Mouse (Mus musculus) limb, embryonic 14.5 days (tissue): ENCODE measurements at regions not wholly inside any gene's neighbourhood (a gene's known extent, or its start where the extent isn't known, plus 50 kb on each side); places are given as distances from the start of the nearest gene placed in this dataset.

Experiments
- ATAC-seq: fragments of 200-750 bp; cut with Nextera tagmentation; 2 replicates; pipeline ENCODE4 v1.8.0; 2017; ENCODE audit warnings: low read depth, moderate number of reproducible peaks, moderate TSS enrichment; ENCODE audit not compliant: low FRiP score
- DNase-seq: peaks from one replicate; pipeline ENCODE4 v3.0.0-alpha.2; 2015; ENCODE audit warnings: low spot score
- H3K27ac ChIP-seq: fragments of 300-500 bp; sonication (generic); replicated peaks from 2 replicates; pipeline ENCODE4 v1.5.1; 2014; ENCODE audit warnings: low read depth, mild to moderate bottlenecking, low read length, moderate library complexity, mixed read lengths
- H3K27me3 ChIP-seq: fragments of 300-500 bp; sonication (generic); 2 replicates; pipeline ENCODE4 v1.6.1; 2014; ENCODE audit warnings: low read length, mixed read lengths; ENCODE audit not compliant: control insufficient read depth, insufficient read depth
- H3K36me3 ChIP-seq: fragments of 300-500 bp; sonication (generic); 2 replicates; pipeline ENCODE4 v1.6.1; 2014; ENCODE audit warnings: mild to moderate bottlenecking, low read length, moderate library complexity, mixed read lengths; ENCODE audit not compliant: control insufficient read depth, insufficient read depth
- H3K4me1 ChIP-seq: fragments of 300-500 bp; sonication (generic); 2 replicates; pipeline ENCODE4 v1.6.1; 2014; ENCODE audit warnings: antibody characterized with exemption, low read length, mixed read lengths; ENCODE audit not compliant: control insufficient read depth, insufficient read depth
- H3K4me2 ChIP-seq: fragments of 300-500 bp; sonication (generic); replicated peaks from 2 replicates; pipeline ENCODE4 v1.6.1; 2014; ENCODE audit warnings: low read depth, mild to moderate bottlenecking, low read length, moderate library complexity; ENCODE audit not compliant: severe bottlenecking
- H3K4me3 ChIP-seq: fragments of 300-500 bp; sonication (generic); replicated peaks from 2 replicates; pipeline ENCODE4 v1.5.1; 2014; ENCODE audit warnings: low read length
- H3K9ac ChIP-seq: fragments of 300-500 bp; sonication (generic); 2 replicates; pipeline ENCODE4 v1.6.1; 2014; ENCODE audit warnings: mild to moderate bottlenecking, low read depth, low read length, moderate library complexity; ENCODE audit not compliant: severe bottlenecking
- H3K9me3 ChIP-seq: fragments of 300-500 bp; sonication (generic); 2 replicates; pipeline ENCODE4 v1.6.1; 2016; ENCODE audit warnings: low read length; ENCODE audit not compliant: control insufficient read depth
- POLR2A ChIP-seq: fragments of 200-500 bp; IDR thresholded peaks from 2 replicates; pipeline ENCODE4 v1.8.0; 2012; ENCODE audit warnings: inconsistent platforms, mild to moderate bottlenecking, moderate library complexity, borderline replicate concordance; ENCODE audit not compliant: insufficient read depth, insufficient read length; ENCODE audit errors: extremely low read depth
- WGBS: fragments of 180-500 bp; shearing (Covaris S2); extraction: QIAGEN DNeasy Blood & Tissue Kit; methylation state at CpG from one replicate; pipeline ENCODE4 v1.1.7; 2014; 5-methylcytosine and 5-hydroxymethylcytosine counted together

- TF ChIP-seq POLR2A: no peak
Observed at GRCm38 (mm10) chr4:22269064-22269463, 88.3 kb upstream of the Fbxl4 start.

GRCm38 (mm10) chr4:22274178-22274577 is 83.2 kb upstream of the Fbxl4 start:
- Histone ChIP-seq H3K27me3 (no peaks in the 10 kb centered on the region), H3K36me3 (no peaks in the 10 kb centered on the region), H3K4me2 (no peak overlapping the region), H3K4me1 (no peaks in the 10 kb centered on the region), H3K9me3 (no peaks in the 10 kb centered on the region), H3K9ac (no peak overlapping the region), H3K4me3 (no peak overlapping the region), H3K27ac (no peak overlapping the region)
- no peak for ATAC-seq
- no peak for DNase-seq
- TF ChIP-seq POLR2A: no peak
- WGBS: 65% methylated on average over 4 of the region's 4 CpGs

More at GRCm38 (mm10) chr4:22269064-22269463, 88.3 kb upstream of the Fbxl4 start:
- no peaks in the 10 kb centered on the region for H3K4me1 ChIP-seq
- H3K9me3 ChIP-seq: no peaks in the 10 kb centered on the region
- no peak overlapping the region for H3K4me3 ChIP-seq
- H3K36me3 ChIP-seq: no peaks in the 10 kb centered on the region
- WGBS: 48% methylated on average over 6 of the region's 6 CpGs
- H3K4me2 ChIP-seq: no peak overlapping the region
- DNase-seq (no peak), ATAC-seq (no peak)
- H3K27ac ChIP-seq: no peak overlapping the region
- H3K9ac ChIP-seq: no peak overlapping the region
- H3K27me3 ChIP-seq: no peaks in the 10 kb centered on the region

- no peak overlapping the region for H3K9ac ChIP-seq
- ATAC-seq (no peak), DNase-seq (no peak)
- H3K36me3 ChIP-seq: no peaks in the 10 kb centered on the region
- H3K4me3 ChIP-seq: no peak overlapping the region
- WGBS: 69% methylated on average over 4 of the region's 4 CpGs
- H3K9me3 ChIP-seq: no peaks in the 10 kb centered on the region
- TF ChIP-seq POLR2A: no peak
- H3K4me2 ChIP-seq: no peak overlapping the region
- H3K4me1 ChIP-seq: no peaks in the 10 kb centered on the region
- H3K27me3 ChIP-seq: no peaks in the 10 kb centered on the region
- H3K27ac ChIP-seq: no peak overlapping the region
Observed at GRCm38 (mm10) chr4:22282536-22283323, 74.6 kb upstream of the Fbxl4 start.

- no peaks in the 10 kb centered on the region for H3K9me3 ChIP-seq
- DNase-seq: no peak
- no peaks in the 10 kb centered on the region for H3K27me3 ChIP-seq
- WGBS: 37% methylated on average over 3 of the region's 3 CpGs
- no peak overlapping the region for H3K9ac ChIP-seq
- TF ChIP-seq POLR2A: no peak
- ATAC-seq: no peak
- H3K4me3 ChIP-seq: no peak overlapping the region
- H3K4me2 ChIP-seq: no peak overlapping the region
- H3K36me3 ChIP-seq: no peaks in the 10 kb centered on the region
- no peaks in the 10 kb centered on the region for H3K4me1 ChIP-seq
- no peak overlapping the region for H3K27ac ChIP-seq
Observed at GRCm38 (mm10) chr4:22292169-22292568, 65.2 kb upstream of the Fbxl4 start.

GRCm38 (mm10) chr4:22300206-22300605 is 57.1 kb upstream of the Fbxl4 start:
- no peak overlapping the region for H3K9ac ChIP-seq
- no peaks in the 10 kb centered on the region for H3K36me3 ChIP-seq
- TF ChIP-seq POLR2A: no peak
- peaks cover 7% of the 10 kb centered on the region; the same call in 1 of the 2 replicates for H3K9me3 ChIP-seq
- no peak for DNase-seq
- no peak for ATAC-seq
- 92% methylated on average over 7 of the region's 7 CpGs for WGBS
- no peak overlapping the region for H3K4me2 ChIP-seq
- H3K4me3 ChIP-seq: no peak overlapping the region
- no peak overlapping the region for H3K27ac ChIP-seq
- no peaks in the 10 kb centered on the region for H3K4me1 ChIP-seq
- H3K27me3 ChIP-seq: no peaks in the 10 kb centered on the region
